Mouse (Mus musculus) left cerebral cortex, adult 8-10 months (tissue): ENCODE results near the gene Mab21l3. TPM values are rescaled to one million over a fixed set of nuclear protein-coding genes. Genes with fewer than 3 reads are reported as not detected.

ENCODE experiments used
- total RNA-seq, 4 experiments: library from RNA; stranded (reverse); gene quantifications; 2 replicates each; pipeline ENCODE4 v1.2.4; 2022

Mab21l3 gene
- total RNA-seq, 4 experiments from 2014 or later = 0.11 to 0.51 (median 0.27) TPM

Other genes starting within 250 kb of the Mab21l3 start
- 100 to 1,000 TPM; 805 to 868 (median 852) TPM for gene Atp1a1, start 244.3 kb downstream of the Mab21l3 start, total RNA-seq
- 1 to 10 TPM; 7.9 to 9.7 (median 9.2) TPM for gene Slc22a15, start 75.5 kb upstream of the Mab21l3 start, total RNA-seq
- under 1 TPM; 0.13 to 0.51 (median 0.21) TPM for gene Nhlh2, start 161.1 kb upstream of the Mab21l3 start, total RNA-seq
- gene Casq2, start 237.5 kb upstream of the Mab21l3 start, total RNA-seq = 1 to 10 TPM; 1.3 to 3.0 (median 1.8) TPM